Mouse (Mus musculus) stomach, embryonic 15.5 days (tissue): ENCODE measurements around the gene Epha2. TPM values are rescaled to one million over a fixed set of nuclear protein-coding genes. Genes with fewer than 3 reads are reported as not detected.

Experiments used
- ATAC-seq: fragments of 200-750 bp; cut with Nextera tagmentation; 2 replicates; pipeline ENCODE4 v1.8.0; 2017; ENCODE audit warnings: low read depth, moderate number of reproducible peaks, moderate TSS enrichment; ENCODE audit not compliant: insufficient read depth, low FRiP score
- H3K27ac ChIP-seq: fragments of 300-500 bp; sonication (generic); 2 replicates; pipeline ENCODE4 v1.5.1; 2015; ENCODE audit warnings: mild to moderate bottlenecking, inconsistent platforms
- H3K27me3 ChIP-seq: fragments of 300-500 bp; sonication (generic); replicated peaks from 2 replicates; pipeline ENCODE4 v1.6.1; 2015; ENCODE audit warnings: inconsistent platforms
- H3K36me3 ChIP-seq: fragments of 300-500 bp; sonication (generic); 2 replicates; pipeline ENCODE4 v1.6.1; 2015; ENCODE audit warnings: inconsistent platforms
- H3K4me1 ChIP-seq: fragments of 300-500 bp; sonication (generic); 2 replicates; pipeline ENCODE4 v1.6.1; 2015; ENCODE audit warnings: inconsistent platforms
- H3K4me2 ChIP-seq: fragments of 300-500 bp; sonication (generic); 2 replicates; pipeline ENCODE4 v1.6.1; 2015; ENCODE audit warnings: mild to moderate bottlenecking, inconsistent platforms
- H3K4me3 ChIP-seq: fragments of 300-500 bp; sonication (generic); replicated peaks from 2 replicates; pipeline ENCODE4 v1.5.1; 2015; ENCODE audit warnings: inconsistent platforms
- H3K9ac ChIP-seq: fragments of 300-500 bp; sonication (generic); 2 replicates; pipeline ENCODE4 v1.6.1; 2015; ENCODE audit warnings: inconsistent platforms
- H3K9me3 ChIP-seq: fragments of 300-500 bp; sonication (generic); 2 replicates; pipeline ENCODE4 v1.6.1; 2016; ENCODE audit warnings: inconsistent platforms
- WGBS: fragments of 180-500 bp; shearing (Covaris S2); methylation state at CpG from one replicate; pipeline ENCODE4 v1.1.7; 2015; 5-methylcytosine and 5-hydroxymethylcytosine counted together
- polyA plus RNA-seq: library from polyadenylated mRNA; unstranded; fragments of >200 nt; fragmentation: Nextera tagmentation; extraction: Ambion mirVana; gene quantifications from 2 replicates; pipeline ENCODE4 v1.2.1, GENCODE M21; 2015

The Epha2 gene
- polyA plus RNA-seq, 1 experiment from 2014 or later: 7.3 TPM

DNA sequence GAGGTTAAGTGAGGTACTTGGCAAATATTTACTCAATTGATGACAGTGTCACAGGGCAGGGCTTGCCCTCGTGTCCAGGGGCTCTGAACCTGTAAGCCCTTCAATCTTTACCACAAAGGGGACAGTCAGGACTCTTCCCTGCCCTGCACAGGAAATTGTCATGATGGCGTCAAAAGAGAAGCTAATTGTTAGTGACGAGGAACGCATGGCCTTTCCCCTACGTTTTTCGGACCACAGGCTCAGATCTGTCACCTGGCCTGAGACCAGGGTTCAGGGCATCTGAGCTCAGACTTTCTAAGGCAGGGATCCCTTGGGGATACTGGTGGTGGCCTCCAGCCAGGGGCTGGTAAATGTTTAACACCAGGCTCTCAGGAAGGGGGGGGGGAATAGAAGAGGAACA lies 19.9 kb upstream of the Epha2 start:
- Histone ChIP-seq H3K27me3 (no peaks in the 10 kb centered on the region), H3K9ac (no peak overlapping the region), H3K4me1 (peaks cover 61% of the 10 kb centered on the region), H3K4me2 (no peak overlapping the region), H3K27ac (peak overlapping the region; percentile 59; the same call in 1 of the 2 replicates), H3K4me3 (no peak overlapping the region), H3K9me3 (no peaks in the 10 kb centered on the region), H3K36me3 (no peaks in the 10 kb centered on the region)
- peak; percentile 51 for ATAC-seq
- WGBS: 26% methylated on average over 6 of the region's 6 CpGs

GRCm38 (mm10) chr4:141281578-141281977 lies 19.5 kb upstream of the Epha2 start:
- no peak overlapping the region for H3K4me2 ChIP-seq
- H3K4me3 ChIP-seq: no peak overlapping the region
- H3K36me3 ChIP-seq: no peaks in the 10 kb centered on the region
- no peak overlapping the region for H3K9ac ChIP-seq
- ATAC-seq: peak; percentile 12; the same call in 1 of the 2 replicates
- peak overlapping the region; percentile 59; the same call in 1 of the 2 replicates for H3K27ac ChIP-seq
- H3K4me1 ChIP-seq: peaks cover 62% of the 10 kb centered on the region
- H3K9me3 ChIP-seq: no peaks in the 10 kb centered on the region
- WGBS: 47% methylated on average over 1 of the region's 1 CpGs
- peaks cover 1% of the 10 kb centered on the region; the same call in 1 of the 2 replicates for H3K27me3 ChIP-seq

- H3K4me2 ChIP-seq: no peak overlapping the region
- peaks cover 5% of the 10 kb centered on the region; the same call in 1 of the 2 replicates for H3K27me3 ChIP-seq
- no peaks in the 10 kb centered on the region for H3K36me3 ChIP-seq
- no peak overlapping the region for H3K4me3 ChIP-seq
- H3K9me3 ChIP-seq: no peaks in the 10 kb centered on the region
- H3K4me1 ChIP-seq: peaks cover 64% of the 10 kb centered on the region
- no peak overlapping the region for H3K9ac ChIP-seq
- ATAC-seq: no peak
- 47% methylated on average over 3 of the region's 3 CpGs for WGBS
- H3K27ac ChIP-seq: peak overlapping the region; percentile 59; the same call in 1 of the 2 replicates
Observed at GRCm38 (mm10) chr4:141282087-141282486, 19.0 kb upstream of the Epha2 start.

DNA sequence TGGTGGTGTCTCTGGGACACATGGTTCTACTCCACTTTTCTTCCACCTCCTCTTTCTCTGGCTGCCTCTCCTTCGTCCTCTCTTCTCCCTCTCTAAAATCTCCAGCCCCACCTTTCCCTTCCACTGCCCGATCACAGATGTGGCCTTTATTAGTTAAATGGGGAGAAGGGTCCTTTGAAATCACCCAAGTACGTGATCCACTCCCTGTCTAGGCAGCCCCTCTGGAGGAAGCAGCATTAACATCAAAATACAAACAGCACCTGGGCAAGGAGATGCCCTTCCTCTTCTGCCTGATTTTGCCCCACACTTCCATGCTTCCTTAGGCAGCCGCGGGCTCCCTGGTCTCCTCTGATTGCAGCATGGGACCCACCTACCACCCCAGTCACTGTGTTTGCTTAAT lies 18.4 kb upstream of the Epha2 start:
- WGBS: 52% methylated on average over 5 of the region's 5 CpGs
- no peaks in the 10 kb centered on the region for H3K9me3 ChIP-seq
- no peak overlapping the region for H3K4me3 ChIP-seq
- H3K9ac ChIP-seq: no peak overlapping the region
- ATAC-seq: no peak
- 0 out of 2 replicates have a peak overlapping the region, but pooled peaks have one; percentile 59 for H3K27ac ChIP-seq
- H3K36me3 ChIP-seq: no peaks in the 10 kb centered on the region
- peaks cover 10% of the 10 kb centered on the region for H3K27me3 ChIP-seq
- H3K4me2 ChIP-seq: no peak overlapping the region
- H3K4me1 ChIP-seq: peaks cover 64% of the 10 kb centered on the region

DNA sequence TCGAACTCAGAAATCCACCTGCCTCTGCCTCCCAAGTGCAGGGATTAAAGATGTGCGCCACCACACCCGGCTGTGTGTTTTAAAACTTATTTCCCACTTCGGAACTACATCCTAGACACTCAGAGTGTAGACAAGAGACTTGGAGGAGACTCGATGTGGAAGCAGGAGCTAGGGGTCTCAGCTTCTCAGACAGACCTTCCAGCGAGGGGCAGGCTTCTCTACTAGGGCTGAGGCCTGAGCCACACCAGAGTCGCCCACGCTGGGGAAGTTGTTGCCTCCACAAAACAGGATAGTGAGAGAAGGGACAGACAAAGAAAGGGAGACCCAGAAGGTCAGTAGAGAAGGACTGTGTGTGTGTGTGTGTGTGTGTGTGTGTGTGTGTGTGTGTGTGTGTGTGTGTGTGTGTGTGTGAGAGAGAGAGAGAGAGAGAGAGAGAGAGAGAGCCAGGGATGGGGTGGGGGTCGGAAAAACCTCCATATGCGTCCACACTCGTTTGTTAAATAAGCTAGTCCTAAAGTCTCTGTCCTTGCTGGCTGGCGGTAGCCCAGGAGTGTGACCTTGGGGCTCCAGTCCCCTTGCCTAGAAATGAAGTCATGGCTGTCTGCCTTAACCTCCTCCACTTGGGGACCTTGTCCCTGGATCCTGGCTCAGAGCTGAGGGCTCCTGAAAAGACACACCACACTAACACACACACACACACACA lies 17.7 kb upstream of the Epha2 start:
- no peak for ATAC-seq
- Histone ChIP-seq H3K4me3 (no peak overlapping the region), H3K36me3 (no peaks in the 10 kb centered on the region), H3K27me3 (peaks cover 15% of the 10 kb centered on the region), H3K4me1 (peaks cover 59% of the 10 kb centered on the region), H3K9ac (no peak overlapping the region), H3K4me2 (no peak overlapping the region), H3K9me3 (no peaks in the 10 kb centered on the region), H3K27ac (no peak overlapping the region)
- WGBS: 68% methylated on average over 12 of the region's 12 CpGs

DNA sequence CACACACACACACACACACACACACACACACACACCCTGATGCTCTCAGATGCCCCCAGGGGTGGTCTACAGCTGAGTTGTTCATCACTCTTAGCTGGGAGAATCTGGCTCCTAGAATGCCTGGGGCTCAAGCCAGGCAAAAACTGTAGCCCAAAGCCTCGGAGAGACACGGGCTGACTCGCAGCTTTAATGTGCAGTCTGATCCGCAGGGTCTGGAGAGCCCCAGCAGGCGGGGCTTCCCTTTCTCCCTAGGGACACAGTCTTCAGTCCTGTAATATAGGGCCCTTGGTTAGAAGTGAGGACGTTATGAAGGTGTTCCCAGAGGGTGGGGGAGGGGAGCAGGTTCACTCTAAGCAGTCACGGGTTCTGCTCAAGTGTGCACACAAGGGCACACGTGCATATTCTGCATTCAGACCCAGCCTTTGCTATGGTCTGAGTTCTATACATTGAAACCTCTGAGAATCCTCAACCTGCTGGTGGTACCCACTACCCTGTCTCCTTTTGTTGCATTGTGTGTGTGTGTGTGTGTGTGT lies 17.1 kb upstream of the Epha2 start:
- H3K27me3 ChIP-seq: peaks cover 17% of the 10 kb centered on the region
- H3K4me3 ChIP-seq: no peak overlapping the region
- H3K4me1 ChIP-seq: peaks cover 54% of the 10 kb centered on the region
- ATAC-seq: no peak
- WGBS: 34% methylated on average over 8 of the region's 8 CpGs
- no peak overlapping the region for H3K27ac ChIP-seq
- H3K36me3 ChIP-seq: no peaks in the 10 kb centered on the region
- H3K9me3 ChIP-seq: no peaks in the 10 kb centered on the region
- H3K4me2 ChIP-seq: no peak overlapping the region
- no peak overlapping the region for H3K9ac ChIP-seq

DNA sequence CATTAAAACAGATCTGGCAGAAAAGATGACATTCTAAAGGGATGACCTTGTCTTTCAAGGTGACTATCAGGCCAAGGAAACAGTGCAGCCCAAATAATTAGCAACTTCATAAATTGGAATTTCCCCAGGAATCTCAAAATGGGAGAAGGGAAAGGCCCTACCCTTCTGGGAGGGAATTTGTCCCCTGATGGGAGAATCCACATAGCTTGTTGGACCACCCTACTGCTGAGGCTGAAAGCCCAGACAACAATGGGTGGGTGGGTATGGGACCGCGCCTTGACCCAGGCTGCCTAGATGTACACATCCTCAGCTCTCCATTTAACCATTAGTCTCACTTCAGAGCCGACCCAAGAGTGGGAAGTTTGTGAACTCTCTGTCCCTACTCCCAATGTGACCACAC lies 16.6 kb upstream of the Epha2 start:
- no peak overlapping the region for H3K4me2 ChIP-seq
- H3K4me3 ChIP-seq: no peak overlapping the region
- WGBS: 74% methylated on average over 3 of the region's 3 CpGs
- H3K4me1 ChIP-seq: peaks cover 50% of the 10 kb centered on the region
- H3K27me3 ChIP-seq: peaks cover 17% of the 10 kb centered on the region
- H3K9me3 ChIP-seq: no peaks in the 10 kb centered on the region
- no peaks in the 10 kb centered on the region for H3K36me3 ChIP-seq
- no peak overlapping the region for H3K9ac ChIP-seq
- H3K27ac ChIP-seq: no peak overlapping the region
- no peak for ATAC-seq

- Histone ChIP-seq H3K27ac (no peak overlapping the region), H3K36me3 (no peaks in the 10 kb centered on the region), H3K4me3 (no peak overlapping the region), H3K27me3 (peaks cover 17% of the 10 kb centered on the region), H3K4me1 (peaks cover 50% of the 10 kb centered on the region), H3K4me2 (no peak overlapping the region), H3K9me3 (no peaks in the 10 kb centered on the region), H3K9ac (no peak overlapping the region)
- WGBS: 25% methylated on average over 8 of the region's 8 CpGs
- no peak for ATAC-seq
Observed at GRCm38 (mm10) chr4:141285128-141285527, 15.9 kb upstream of the Epha2 start.

GRCm38 (mm10) chr4:141286860-141287517 lies 14.1 kb upstream of the Epha2 start:
- no peak overlapping the region for H3K4me3 ChIP-seq
- H3K27ac ChIP-seq: peak overlapping the region; percentile 71
- H3K9ac ChIP-seq: 0 out of 2 replicates have a peak overlapping the region, but pooled peaks have one; percentile 9
- peaks cover 45% of the 10 kb centered on the region for H3K4me1 ChIP-seq
- 23% methylated on average over 20 of the region's 20 CpGs for WGBS
- H3K27me3 ChIP-seq: peaks cover 27% of the 10 kb centered on the region
- no peaks in the 10 kb centered on the region for H3K36me3 ChIP-seq
- peak; percentile 77 for ATAC-seq
- H3K9me3 ChIP-seq: no peaks in the 10 kb centered on the region
- H3K4me2 ChIP-seq: peak overlapping the region; percentile 46

GRCm38 (mm10) chr4:141287518-141288004 lies 13.5 kb upstream of the Epha2 start:
- H3K9me3 ChIP-seq: no peaks in the 10 kb centered on the region
- H3K4me1 ChIP-seq: peaks cover 40% of the 10 kb centered on the region
- peak overlapping the region; percentile 46 for H3K4me2 ChIP-seq
- H3K27me3 ChIP-seq: peaks cover 27% of the 10 kb centered on the region
- ATAC-seq: no peak
- 0 out of 2 replicates have a peak overlapping the region, but pooled peaks have one; percentile 9 for H3K9ac ChIP-seq
- H3K4me3 ChIP-seq: no peak overlapping the region
- 13% methylated on average over 15 of the region's 15 CpGs for WGBS
- H3K36me3 ChIP-seq: no peaks in the 10 kb centered on the region
- peak overlapping the region; percentile 71 for H3K27ac ChIP-seq

DNA sequence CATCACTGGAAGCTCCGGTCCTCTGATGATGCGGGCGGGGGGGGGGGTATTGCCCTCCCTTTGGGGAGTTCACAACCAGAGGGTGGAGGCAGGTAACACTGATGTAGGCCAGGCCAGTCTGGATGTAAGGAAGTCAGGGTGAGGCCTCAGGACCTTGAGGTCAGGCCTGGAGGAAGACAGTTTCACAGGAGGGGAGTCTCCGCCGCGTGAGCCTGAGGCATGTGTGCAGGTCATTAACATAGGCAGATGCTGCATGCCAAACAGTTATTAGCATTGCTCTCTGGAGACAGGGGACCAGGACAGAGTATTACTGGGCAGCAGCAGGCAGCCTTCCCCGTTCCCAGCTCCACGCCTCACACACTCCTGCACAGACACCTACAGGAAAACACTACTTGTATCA lies 12.9 kb upstream of the Epha2 start:
- H3K4me1 ChIP-seq: peaks cover 38% of the 10 kb centered on the region
- no peak overlapping the region for H3K27ac ChIP-seq
- no peak overlapping the region for H3K4me2 ChIP-seq
- no peaks in the 10 kb centered on the region for H3K9me3 ChIP-seq
- peaks cover 28% of the 10 kb centered on the region for H3K27me3 ChIP-seq
- no peaks in the 10 kb centered on the region for H3K36me3 ChIP-seq
- WGBS: 48% methylated on average over 8 of the region's 8 CpGs
- no peak overlapping the region for H3K4me3 ChIP-seq
- H3K9ac ChIP-seq: no peak overlapping the region
- no peak for ATAC-seq
